Mouse (Mus musculus) testis, postnatal 14 days (tissue): ENCODE data around the gene Rph3a.
"Not testable (repeated sequence)": the region's sequence is repeated elsewhere in the genome, so short reads cannot be mapped to it uniquely, and the experiment has no call there.

Experiments
- DNase-seq: peaks from one replicate; pipeline ENCODE4 v3.0.0; 2021; ENCODE audit warnings: low spot score

Rph3a gene

GRCm38 (mm10) chr5:120906791-120907733 is 102.8 kb downstream of the Rph3a start, which contains the start of gene Oas1a:
TSS of gene Oas1a (minus strand) at chr5:120907521.
- DNase-seq, result not testable (repeated sequence)

GRCm38 (mm10) chr5:120902056-120902455 is 107.8 kb downstream of the Rph3a start:
- DNase-seq, result no peak

GRCm38 (mm10) chr5:120900666-120901065 is 109.2 kb downstream of the Rph3a start:
- no peak for DNase-seq

- no peak for DNase-seq
Observed at GRCm38 (mm10) chr5:120898726-120899125, 111.2 kb downstream of the Rph3a start.

GRCm38 (mm10) chr5:120898307-120898706 is 111.6 kb downstream of the Rph3a start:
- no peak for DNase-seq

- DNase-seq, result no peak
Observed at GRCm38 (mm10) chr5:120895231-120895900, 114.5 kb downstream of the Rph3a start.

- not testable (repeated sequence) for DNase-seq
Observed at GRCm38 (mm10) chr5:120894692-120895091, 115.2 kb downstream of the Rph3a start.

- DNase-seq, result not testable (repeated sequence)
Observed at GRCm38 (mm10) chr5:120893866-120894265, 116.0 kb downstream of the Rph3a start.

- DNase-seq, result no peak
Observed at GRCm38 (mm10) chr5:120892243-120892660, 117.6 kb downstream of the Rph3a start.

GRCm38 (mm10) chr5:120891566-120892242 is 118.2 kb downstream of the Rph3a start:
- DNase-seq, result not testable (repeated sequence)

- DNase-seq, result no peak
Observed at GRCm38 (mm10) chr5:120890991-120891390, 118.9 kb downstream of the Rph3a start.
